Mouse (Mus musculus) left cerebral cortex, postnatal 36 days (tissue): ENCODE measurements at regions not wholly inside any gene's neighbourhood (a gene's known extent, or its start where the extent isn't known, plus 50 kb on each side); places are given as distances from the start of the nearest gene placed in this dataset.

Experiments
- DNase-seq, 2 experiments: peaks; one replicate each; pipeline ENCODE4 v3.0.0; 2021 to 2022; ENCODE audit warnings: low spot score in 2 of 2, mixed read lengths in 1 of 2
- intact Hi-C: fragments of 180-260 bp; cut with DNase I; formaldehyde crosslinking; loops from one replicate; pipeline ENCODE4 v1.15.1; 2025

GRCm38 (mm10) chr13:63627184-63627893, 53.9 kb upstream of the Ptch1 start:
- intact Hi-C loops: no loop called here
- peak in 1 of 2 experiments; percentile 4 for DNase-seq

DNA sequence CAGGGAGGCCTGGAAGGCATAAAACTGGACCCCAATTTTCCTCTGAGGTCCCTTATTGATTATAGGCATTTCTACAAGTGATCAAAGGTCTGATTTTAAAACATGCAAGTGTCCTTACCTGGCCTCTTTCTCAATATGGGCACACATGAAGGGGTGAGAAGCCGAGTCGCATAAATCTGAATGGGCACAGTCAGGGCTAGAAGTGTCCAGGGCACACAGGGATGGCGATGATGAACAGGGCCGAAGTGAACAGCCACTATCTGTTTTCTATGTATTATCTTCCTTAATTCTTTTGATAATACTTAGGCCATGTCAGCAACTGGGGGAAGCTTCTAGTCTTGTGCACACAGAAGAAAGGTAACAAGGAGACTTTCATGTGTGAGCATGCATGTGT, 54.5 kb upstream of the Ptch1 start:
- DNase-seq: no peak
- intact Hi-C loops: no loop called here

GRCm38 (mm10) chr13:63631771-63632347, 58.5 kb upstream of the Ptch1 start:
- DNase-seq: no peak
- intact Hi-C loops: no loop called here

- no peak for DNase-seq
- intact Hi-C loops: no loop called here
Measured at GRCm38 (mm10) chr13:63634294-63634693, 60.9 kb upstream of the Ptch1 start.

GRCm38 (mm10) chr13:63641649-63642226, 68.3 kb upstream of the Ptch1 start:
- DNase-seq: no peak
- intact Hi-C loops: no loop called here

- intact Hi-C loops: no loop called here
- DNase-seq: peak; percentile 55 to 58
Measured at GRCm38 (mm10) chr13:63642617-63643016, 69.2 kb upstream of the Ptch1 start.

DNA sequence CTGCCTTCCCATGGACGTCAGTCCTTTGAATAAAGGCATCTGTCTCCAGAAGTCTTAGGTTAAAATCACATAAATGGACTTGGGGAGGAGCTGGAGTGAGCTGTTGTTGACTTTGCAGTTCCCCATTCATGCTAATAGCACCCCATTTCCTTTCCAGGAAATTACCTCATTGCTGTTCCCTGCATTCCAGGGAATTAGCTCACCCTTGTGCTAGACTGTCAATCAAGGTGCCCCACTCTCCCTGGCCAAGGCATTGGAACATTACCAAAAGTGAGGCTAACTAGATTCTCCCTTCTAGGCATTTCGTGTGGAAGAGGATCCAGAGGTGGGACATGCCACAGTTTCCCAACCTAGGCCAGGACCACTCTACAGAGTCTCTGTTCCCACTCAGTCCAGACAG, 70.0 kb upstream of the Ptch1 start:
- intact Hi-C loops: no loop called here
- DNase-seq: no peak

- DNase-seq: no peak
- intact Hi-C loops: no loop called here
Measured at GRCm38 (mm10) chr13:63644308-63644707, 70.9 kb upstream of the Ptch1 start.

DNA sequence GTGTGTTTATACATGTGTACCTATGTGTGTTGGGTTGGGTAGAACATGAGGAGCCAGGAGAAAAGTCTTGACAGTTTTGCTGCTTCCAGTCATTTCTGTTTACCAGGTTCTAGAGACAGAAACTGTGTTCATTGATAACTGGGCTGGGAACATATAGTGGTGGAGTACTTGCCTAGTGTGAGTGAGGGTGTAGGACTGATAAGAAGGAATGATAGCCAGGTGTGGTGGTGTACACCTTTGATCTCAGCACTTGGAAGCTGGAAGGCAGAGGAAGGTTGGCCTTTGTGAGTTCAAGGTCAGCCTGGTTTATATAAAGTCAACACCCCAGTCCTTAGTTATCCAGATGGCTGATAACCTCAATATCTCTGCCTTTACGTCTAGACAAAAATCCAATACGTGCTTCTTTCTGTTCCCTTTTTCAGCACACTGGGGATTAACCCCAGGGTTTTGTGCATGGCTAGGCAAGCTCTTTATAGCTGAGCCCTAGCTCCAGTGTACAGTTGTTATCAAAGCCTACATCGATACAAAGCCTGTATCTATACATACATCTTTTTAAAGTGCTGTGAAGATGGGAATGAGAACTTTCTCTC, 75.8 kb upstream of the Ptch1 start:
- DNase-seq: no peak
- intact Hi-C loops: no loop called here

DNA sequence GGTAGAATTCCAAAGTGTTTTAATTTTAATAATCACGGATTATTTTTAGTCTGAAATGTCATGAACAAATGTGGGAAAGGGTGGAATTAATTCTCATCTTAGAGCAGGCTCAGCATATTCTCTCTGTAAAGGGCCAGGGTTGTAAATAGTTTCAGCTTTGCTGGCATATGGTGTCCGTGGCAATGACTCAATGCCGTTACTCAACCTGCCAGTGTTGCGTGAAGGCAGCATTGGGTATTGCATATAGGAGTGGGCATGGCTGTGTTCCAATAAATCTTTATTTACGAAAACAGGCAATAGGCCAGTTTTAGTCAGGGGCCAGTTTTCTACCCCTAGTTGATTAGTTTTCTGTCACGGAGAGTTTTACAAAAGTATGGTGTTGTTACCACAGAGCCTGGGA, 81.1 kb upstream of the Ptch1 start:
- no peak for DNase-seq
- intact Hi-C loops: no loop called here

DNA sequence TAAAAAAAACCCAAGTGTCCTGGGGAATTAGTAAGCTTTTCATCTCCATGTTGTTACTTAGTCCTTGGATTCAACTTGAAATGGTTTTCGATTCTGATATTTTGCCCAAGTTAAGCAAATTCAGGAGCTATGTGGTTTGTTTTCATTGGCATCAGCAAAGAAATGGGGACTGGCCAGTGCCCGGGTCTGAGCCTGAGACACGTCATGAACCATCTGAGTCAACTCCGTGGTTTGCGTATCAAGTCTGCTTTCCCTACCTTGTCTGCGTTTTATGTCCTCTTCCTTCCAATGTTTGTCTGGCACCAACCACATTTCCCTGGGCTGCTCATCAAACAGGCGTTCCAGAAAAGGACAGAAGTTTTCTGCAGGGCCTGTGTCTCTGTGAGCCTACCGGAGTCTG, 83.7 kb upstream of the Ptch1 start:
- intact Hi-C loops: no loop called here

DNA sequence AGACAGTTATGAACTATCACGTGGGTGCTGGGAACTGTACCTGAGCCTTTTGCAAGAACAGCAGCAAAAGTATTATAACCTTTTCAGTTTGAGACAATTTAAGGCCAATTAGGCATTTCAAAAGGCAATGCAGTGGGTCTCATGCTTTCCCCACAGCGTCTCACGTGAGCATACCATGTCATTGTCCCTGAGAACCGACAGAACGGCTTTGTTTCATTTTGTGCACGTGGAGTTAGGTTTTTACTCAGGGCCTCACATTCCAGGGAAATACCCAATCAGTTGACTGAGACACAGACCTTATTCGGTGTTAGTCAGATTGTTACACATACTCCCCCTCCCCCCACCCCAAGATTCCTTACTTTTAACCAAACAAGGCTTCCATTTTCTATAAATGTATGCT, 86.0 kb upstream of the Ptch1 start:
- DNase-seq: no peak
- intact Hi-C loops: no loop called here

More for the DNA sequence above, 83.7 kb upstream of the Ptch1 start:
- DNase-seq: no peak

DNA sequence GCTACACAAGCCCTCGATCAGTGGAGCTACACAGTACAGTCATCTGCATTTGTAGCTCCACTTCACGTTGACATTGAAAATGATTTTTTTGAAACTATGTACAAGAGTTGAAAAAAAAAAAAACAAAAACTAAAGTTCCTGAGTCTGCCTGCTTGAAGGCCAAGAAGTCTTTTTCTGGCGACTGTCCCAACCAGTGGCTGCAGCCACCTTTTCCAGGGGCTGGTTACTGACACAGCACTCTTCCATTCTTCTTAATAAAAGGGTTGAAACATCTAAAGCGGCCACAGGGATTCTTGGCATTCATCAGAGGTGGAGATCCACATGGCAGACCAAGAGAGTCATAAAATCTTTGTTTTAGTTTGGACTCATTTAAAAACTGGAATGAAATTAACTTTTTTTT, 87.0 kb upstream of the Ptch1 start:
- intact Hi-C loops: no loop called here
- DNase-seq: no peak

GRCm38 (mm10) chr13:63668576-63668975, 95.2 kb upstream of the Ptch1 start:
- intact Hi-C loops: no loop called here
- DNase-seq: no peak

GRCm38 (mm10) chr13:63669031-63669430, 95.6 kb upstream of the Ptch1 start:
- intact Hi-C loops: no loop called here
- DNase-seq: no peak

- intact Hi-C loops: no loop called here
- no peak for DNase-seq
Measured at GRCm38 (mm10) chr13:63672425-63672824, 99.0 kb upstream of the Ptch1 start.

DNA sequence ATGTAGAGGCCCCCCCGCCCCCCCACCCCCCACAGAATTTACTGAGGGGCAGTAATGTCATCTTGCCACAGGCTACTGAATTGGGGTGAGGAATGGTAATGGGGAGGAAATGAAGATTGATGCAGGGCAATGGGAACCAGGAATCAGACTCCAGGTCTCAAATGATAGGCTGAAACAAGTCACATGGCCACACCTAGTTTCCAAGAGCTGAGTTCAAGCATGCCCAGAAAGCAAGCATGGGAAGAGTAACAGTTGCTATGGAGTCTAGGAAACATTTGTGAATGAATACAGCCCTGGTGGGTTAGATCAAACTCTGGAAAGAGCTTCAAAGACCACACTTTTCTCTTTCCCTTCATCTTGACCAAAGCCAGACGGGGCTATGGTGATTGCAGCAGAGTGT, 104.3 kb upstream of the Ptch1 start:
- DNase-seq: no peak
- intact Hi-C loops: no loop called here

- no peak for DNase-seq
Measured at GRCm38 (mm10) chr13:63678265-63679260, 105.2 kb upstream of the Ptch1 start.

DNA sequence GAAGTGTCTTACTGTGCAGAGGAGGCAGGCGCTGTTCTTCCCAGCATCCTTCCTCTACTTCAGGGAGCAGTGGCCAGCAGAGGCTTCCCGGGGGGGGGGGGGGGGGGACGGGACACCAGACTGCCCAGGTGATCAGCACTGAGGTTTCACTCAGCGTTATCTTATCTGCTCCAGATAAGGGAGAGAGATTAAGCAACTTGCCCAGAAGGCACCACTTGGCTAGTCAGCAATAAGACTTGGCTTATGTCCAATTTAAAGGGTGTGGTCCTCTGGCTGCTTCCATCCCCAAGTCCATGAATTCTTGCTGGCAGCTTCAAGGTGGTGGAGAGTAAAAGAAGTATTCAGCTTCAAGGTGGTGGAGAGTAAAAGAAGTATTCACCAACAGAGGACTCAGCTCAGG, 108.9 kb upstream of the Ptch1 start:
- DNase-seq: no peak
- intact Hi-C loops: no loop called here

More at GRCm38 (mm10) chr13:63678265-63679260, 105.2 kb upstream of the Ptch1 start:
- intact Hi-C loops: no loop called here

- DNase-seq: peak; percentile 13 to 19
Measured at GRCm38 (mm10) chr13:63691974-63692373, 118.6 kb upstream of the Ptch1 start.

More at GRCm38 (mm10) chr13:63691974-63692373, 118.6 kb upstream of the Ptch1 start:
- intact Hi-C loops: no loop called here
